Mouse (Mus musculus) neural tube, embryonic 10.5 days (tissue): Measurements from ENCODE around the gene Rasal2.

ENCODE experiments used
- DNase-seq: peaks from one replicate; pipeline ENCODE4 v3.0.0-alpha.2; 2017; ENCODE audit warnings: low spot score; ENCODE audit errors: extremely low spot score

The Rasal2 gene

DNA sequence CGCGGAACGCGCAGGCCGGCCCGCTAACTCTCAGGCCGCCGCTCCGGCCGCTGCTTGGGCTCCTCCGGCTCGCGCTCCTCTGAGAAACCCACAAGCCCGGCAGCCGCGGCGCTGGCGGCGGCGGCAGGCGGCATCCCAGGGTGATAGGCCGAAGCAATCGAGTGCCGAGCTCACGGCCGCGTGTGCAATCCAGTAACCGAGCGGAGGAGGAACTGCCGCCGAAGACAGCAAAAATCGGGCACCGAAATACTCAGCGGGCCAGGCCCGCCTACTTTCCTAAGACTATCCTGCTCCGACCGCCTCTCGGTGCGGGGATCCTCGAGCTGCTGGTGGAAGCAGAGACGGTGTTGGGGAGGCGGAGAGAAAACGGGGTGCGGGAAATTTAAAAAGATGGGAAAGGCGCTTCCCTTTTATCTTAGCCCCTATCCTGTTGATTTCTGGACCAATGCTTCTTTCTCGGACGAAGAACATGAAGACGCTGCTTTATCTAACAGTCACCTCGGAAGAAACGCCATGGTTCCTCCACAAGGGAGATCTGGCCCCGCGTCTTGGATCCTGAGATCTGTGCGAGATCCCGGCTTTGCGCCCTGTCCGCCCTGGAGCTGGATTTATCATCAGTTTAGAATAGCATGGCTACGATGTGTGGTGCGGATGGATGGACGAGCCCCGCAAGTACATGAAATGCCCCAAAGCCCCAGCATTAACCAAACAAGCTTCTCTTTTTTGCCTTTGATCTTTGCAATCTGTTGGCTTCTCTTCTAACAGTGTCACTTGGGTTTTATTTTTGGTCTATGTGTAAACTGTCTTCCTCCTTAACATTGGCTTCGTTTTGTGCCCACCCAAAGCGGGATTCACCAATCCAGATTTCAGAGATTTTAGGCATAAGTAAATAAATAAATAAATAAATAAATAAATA, at the start of gene Rasal2:
Gene Rasal2, minus strand, starts transcription at position 142 of the 916 bp plus-strand sequence.
- DNase-seq: peak; percentile 97

DNA sequence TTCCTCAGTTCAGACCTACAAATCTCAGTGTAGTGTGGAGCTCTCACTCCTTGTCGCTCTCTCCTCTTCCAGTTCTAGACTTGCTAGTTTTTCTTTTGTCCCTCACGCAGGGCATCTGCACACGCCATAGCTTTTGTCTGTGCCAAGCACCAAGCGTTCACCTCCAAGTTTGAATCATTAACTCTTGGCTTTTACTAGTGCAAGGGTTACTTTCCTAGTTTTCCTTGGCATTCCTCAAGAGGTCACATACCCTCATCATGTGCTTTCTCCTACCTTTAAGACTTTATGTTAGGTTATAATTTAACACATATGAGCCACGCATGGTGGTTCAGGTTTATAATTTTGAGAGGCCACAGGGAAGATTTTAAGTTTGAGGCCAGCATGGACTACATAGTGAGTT, 48.9 kb upstream of the Rasal2 start:
- DNase-seq: no peak

DNA sequence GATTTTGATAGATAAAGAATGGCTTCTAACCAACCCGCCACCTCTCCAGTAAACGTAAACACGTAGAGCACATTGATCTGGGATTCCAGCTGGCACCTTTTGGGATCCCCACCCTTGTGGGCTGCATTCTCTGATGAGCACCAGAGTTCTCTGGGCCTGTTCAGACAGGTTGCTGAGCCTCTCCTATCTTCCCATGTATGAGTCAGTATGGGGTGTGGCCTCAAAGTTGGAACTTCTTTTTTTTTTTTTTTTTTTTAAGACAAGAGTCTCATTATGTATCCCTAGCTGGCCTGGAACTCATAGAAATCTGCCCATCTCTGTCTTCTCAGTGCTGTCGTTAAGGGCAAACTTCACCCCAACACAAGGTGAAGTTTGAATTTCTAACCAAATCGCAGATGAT, 47.5 kb upstream of the Rasal2 start:
- no peak for DNase-seq

DNA sequence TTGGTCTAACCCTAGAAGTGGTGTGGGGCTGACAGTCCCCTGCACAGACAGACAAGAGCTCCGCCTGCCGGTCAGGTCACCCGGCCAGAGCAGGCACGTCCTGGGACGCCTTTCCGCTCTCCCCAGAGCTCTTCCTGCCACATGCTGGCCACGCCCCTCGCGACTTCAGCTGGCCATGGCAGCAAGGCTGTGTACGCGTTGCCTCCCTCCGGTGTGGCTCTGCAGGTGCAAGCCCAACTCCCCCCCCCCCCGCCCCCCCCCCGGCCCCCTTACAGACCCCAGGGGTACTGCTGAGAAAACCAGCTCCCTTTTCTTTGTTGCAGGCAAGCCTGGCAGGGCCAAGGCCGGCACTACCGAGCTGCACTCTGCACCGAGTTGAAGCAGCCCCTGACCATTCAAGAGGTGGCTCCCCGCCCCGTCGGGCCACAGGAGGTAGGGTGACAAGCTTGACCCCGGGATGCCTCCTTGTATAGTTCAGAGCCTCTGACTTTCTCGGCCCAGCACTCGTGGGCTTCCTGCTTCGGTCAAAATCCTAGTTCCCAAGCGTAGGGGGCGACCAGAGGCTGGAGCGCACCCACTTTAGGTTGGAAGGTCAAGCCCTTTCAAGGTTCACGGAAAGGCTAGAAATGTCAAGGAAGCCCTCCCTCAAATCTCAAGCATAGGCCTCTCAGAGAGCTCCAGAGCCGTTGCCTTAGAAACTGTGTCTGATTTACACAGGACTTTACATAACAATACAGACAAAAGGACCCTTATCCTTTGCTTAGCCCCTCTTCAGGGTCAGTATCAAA, 46.2 kb upstream of the Rasal2 start, which contains the start of gene Cryzl2:
Gene Cryzl2, plus strand, starts transcription at position 157 of the 788 bp plus-strand sequence.
- DNase-seq: peak; percentile 89

DNA sequence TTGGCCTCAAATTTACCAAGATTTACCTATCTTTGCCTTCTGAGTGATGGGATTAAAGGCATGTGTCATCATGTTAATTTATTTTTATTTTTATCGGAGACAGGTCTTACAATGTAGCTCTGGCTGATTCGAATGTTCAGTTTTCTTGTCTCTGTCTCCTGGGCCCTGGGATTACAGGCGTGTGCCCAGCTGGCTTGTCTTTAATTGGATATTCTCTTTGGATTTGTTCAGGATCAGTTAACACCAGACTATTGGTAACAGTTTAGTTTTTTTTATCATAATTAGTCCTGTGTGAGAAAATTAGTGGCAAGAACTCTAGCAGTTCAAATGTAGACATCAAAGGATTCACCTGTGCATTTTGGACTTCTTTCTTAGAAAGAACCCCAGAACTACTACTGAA, 45.4 kb upstream of the Rasal2 start:
- no peak for DNase-seq

DNA sequence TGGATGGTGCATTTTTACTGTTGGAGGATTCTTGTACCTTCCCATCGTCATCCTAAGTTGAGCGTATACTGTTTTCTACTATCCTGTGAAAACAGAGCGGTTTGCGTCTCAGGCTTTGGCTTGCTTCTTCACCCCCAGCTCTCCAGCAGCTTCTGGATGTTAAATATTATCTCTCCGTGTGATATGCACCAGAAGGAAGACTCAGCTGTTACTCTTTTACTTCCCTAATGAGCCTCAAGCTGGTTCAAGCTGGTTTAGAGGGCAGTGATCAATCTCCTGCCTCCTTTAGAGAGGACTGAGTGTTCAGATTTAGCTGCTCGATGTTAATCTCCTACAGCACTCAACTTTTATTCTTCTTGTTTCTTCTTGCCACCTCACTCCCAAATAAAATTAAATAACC, 42.5 kb upstream of the Rasal2 start:
- DNase-seq: no peak

DNA sequence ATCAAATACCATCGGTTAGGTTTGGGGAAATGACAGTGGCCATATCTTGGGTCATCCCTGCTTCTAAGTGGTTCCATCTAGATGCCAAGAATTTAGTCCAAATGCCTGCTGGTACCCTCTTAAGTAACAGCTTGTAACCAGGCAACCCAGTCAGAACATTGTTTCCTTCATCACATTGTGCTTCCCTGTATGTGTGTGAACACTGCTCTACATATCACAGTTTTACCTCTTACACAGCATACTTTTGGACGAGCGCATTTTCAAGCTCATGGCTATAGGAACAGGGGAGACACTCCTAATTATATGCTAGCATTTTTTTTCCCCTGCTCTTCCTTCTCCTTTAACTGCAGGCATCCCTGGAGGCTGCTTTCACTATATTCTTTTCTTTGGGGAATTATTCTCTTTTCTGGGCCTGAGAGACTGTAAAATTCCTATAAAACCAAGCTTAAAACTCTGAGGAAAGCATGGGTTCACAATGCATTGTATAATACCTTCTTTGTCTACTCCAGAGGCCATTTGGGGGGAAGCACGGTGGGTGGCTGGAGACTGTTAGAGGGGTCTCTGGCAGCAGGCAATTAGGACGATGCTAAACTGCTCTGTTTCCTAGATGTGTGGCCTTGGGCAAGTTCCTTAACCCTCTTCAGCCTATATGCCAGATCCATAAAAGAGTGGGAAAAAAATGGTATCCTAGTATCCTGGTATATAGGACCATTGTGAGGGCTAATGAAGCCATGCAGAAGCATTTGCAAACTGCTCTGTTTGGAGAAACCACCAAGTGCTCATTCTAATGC, 40.6 kb upstream of the Rasal2 start:
- no peak for DNase-seq

DNA sequence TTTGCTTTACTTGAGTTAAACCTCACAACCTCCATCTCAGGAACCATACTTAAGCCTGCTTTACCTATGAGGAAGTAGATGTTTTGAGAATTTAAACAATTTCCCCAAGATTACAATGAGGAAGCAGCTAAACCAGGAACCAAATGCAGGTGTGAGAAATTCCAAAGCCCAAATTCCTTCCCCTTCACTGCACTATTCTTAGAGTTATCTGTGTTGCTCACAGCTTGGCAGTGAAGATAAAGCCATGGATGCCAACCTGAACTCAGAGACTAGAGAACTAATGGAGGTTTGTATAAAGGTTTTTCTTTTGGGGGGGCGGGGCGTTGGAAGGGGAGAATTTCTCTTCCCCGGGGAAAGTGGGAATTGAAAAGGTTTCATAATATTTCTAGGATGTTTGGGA, 39.9 kb upstream of the Rasal2 start:
- DNase-seq: no peak

DNA sequence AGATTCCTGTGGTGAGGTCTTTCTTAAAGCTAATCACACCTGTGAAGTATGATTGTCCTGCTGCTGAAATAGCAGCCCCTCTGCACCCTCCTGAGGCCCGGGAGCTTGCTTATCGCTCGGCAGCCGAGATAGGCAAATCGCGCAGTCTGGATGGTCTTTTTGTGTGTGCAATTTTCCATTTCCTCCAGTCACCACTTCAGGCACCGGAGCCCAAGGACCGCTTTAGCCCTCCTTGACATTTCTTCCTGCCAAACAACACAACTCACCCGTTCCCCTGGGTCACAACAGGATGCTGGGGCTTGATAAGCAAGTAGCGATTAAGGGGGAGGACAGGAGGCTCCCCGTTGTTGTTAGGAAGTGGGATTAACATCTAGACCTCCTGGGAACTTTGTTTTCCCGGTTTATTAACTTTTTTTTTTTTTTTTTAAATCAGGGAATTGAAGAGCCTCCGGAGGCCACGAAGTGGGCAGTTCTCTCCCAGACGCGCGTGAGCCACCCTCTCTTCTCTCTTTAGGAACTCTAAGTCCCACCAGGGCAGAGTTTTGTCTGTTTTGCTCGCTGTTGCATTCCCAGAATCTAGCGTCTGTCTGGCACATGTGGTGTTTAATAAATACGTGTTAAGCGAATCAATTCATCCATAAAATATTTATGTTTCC, 37.7 kb upstream of the Rasal2 start:
- DNase-seq: no peak

DNA sequence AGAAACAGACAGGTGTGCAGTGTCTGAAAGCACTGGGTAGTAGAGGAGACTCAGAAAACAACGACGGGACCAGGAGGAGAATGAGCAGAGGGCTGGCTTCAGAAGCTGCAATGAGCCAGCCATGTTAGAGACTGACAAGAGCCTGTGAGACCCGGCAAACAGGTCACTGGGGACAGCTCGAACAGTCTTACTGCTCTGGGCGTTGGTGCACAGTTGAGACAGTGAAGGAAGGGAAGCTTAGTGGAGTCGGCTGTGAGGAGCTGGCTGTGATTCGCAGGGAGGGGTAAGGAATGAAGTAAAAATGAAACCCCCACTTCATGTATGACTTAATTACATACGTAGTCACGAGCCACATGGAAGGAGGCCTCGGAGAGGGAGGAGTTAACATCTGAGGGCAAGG, 37.1 kb upstream of the Rasal2 start:
- no peak for DNase-seq

DNA sequence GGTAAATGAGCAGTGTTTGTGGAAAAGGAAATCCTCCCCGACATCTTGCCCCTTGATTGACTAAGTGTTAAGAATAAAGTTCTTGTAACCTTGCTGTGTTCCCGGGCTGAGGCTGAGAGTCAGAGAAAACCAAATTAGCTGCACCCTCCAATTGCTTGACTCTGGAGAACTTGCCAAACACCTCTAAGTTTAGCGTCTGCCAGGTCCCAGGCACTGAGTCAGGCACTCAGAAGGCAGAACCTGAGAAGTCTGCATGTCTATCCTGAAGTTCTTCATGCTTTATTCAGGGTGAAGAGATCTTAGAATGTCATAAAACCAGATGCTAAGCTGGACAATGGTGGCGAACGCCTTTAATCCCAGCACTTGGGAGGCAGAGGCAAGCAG, 36.4 kb upstream of the Rasal2 start:
- DNase-seq: no peak

DNA sequence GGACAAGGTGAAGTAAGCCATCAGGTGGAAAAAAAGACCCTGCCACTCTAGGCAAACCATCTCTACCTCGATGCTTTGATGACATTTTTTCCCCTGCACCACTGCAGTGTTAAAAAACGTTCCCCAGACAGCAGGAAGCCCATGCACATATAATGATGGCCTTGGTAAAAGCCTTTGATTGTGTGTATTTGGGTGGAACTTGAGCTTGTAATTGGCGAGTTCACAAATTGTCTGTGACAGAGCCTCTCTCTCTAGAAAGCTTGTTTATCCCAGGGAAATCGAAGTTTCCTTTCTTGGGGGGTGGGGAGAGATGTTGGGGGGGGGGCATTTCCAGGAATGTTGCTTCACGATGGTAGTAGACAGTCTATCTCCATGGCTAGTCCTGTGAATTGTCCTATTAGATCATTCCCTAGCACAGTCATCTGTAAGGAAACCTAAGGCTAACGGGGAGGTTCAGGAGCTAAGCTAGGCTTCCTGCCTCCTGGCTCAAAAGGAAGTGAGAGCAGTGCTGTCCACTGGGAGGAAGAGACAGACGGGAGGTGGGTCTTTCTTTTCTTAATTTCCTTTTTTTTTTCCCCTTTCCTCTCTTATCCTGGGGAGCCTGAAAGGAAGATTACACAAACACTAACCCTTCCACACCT, 35.9 kb upstream of the Rasal2 start:
- no peak for DNase-seq

DNA sequence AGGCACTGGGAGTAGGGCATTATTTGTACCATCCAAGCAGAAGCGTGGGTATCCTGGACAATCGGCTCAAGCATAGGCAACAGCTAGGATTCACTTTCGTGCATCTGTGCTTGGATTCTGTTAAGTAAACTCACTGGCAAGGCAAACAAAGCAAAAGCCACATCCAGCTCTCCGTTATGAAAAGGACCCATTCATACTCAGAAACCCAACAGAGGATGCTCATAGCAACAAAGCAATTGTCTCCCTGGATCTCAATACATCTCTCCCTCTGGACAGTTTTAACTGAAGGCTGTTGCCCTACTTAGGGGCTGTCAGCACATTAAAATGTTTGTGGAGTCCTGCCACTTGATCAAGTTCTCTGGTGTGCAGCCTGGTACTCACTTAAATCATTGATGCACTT, 34.7 kb upstream of the Rasal2 start:
- DNase-seq: no peak

DNA sequence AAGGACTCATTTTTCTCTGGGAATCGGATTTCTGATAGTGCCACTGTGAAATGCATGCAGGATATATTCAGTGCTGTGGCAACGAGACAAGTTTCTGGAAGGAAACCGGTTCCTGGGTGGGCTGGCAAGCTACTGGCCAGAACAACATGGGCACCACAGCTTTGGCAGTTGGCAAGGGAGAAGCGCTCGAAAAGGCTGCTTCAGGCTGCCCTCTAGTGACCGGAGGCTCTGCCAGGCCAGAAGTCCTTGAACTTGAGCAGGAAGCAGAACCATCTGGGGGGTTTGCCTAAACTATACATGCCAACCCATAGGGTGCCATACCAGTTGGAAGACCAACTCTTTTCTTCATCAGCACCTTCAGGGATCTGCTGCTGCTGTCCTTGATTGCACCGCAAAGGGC, 33.9 kb upstream of the Rasal2 start:
- DNase-seq: no peak

DNA sequence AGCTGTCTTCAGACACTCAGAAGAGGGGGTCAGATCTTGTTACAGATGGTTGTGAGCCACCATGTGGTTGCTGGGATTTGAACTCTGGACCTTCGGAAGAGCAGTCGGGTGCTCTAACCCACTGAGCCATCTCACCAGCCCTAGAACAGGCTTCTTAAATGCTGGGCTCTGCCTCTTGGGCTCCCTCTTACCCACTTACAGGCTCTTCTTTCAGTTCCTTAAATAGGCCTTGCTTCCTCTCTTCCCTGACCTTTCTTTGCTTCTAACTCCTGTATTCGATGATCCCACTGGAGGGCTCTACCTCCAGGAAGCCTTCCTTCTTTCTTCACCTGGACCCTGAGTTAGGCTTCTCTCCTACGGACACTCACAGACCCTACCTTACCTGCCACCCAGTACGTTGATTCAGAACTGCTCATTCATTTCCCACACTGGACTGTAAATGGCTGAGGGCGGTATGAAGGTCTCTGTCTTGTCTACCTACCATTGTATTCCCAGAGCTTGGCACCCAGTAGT, 33.1 kb upstream of the Rasal2 start:
- no peak for DNase-seq

DNA sequence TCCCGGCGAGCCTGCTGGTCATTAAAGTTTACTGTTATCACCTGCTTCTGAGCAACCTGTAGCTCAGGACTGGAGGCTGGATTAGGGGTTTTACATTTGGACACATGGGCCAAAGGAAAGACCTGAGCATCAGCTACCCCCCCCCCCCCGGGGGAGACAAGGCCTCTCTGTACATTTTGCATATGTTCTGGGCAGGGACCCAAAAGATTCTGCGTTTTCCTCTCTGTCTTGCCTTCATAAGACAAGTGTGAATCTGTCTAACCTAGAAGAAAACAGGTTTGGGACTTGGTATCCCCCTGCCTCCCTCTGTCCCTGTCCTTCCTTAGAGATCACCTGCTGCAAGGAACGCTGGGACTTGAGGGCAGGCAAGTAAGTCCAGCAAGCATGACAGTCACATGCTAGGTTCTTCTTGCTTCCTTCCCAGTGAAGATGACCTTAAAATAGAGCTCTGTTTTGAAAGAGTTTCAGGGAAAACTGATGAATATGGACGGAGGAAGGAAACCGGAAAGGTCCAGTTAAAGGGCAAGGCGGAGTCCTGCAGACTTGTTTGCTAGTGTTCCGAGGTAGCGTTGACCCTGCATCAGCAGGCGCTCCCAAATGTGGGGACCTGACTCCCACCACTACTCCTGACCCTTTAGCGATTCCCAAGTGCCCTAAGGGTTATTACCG, 32.4 kb upstream of the Rasal2 start:
- no peak for DNase-seq

DNA sequence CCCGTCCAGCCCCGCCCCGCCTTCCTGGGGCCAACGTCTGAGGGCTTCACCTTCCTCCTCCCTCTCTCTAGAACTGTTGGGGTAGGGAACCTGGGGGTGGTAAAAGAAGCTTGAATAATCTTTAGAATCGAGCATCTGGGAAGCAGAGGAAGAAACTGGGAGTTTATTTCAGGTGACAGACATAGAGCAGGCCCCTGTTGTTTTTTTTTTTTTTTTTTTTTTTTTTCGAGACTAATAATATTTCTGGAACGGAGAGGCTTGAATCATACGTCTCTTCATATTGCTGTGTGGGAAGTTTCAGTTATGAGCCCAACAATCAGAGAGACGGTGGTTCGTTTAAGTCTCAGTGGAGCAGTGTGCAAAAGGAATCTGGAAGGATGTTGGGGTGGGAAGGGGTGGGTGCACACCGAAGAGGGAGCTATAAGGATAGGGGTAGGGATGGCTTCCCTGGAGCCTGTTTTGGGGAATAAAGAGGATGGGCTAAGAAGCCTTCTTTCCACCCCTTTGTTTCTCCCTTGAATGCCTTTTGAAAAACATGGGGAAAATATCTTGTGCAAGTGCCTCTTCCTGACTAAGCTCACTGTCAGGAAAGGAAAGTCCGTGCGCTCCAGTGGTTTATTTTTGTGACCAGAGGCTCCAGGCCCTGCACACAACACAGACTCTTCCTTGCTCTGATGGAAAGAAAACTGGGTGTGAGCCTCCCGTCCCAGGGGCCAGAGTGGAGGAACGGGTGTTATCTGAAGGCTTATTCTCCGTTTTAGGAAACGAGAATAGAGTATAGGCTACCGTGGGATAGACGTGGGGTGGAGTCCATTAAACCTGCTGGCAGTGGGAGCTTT, 31.5 kb upstream of the Rasal2 start:
- no peak for DNase-seq

DNA sequence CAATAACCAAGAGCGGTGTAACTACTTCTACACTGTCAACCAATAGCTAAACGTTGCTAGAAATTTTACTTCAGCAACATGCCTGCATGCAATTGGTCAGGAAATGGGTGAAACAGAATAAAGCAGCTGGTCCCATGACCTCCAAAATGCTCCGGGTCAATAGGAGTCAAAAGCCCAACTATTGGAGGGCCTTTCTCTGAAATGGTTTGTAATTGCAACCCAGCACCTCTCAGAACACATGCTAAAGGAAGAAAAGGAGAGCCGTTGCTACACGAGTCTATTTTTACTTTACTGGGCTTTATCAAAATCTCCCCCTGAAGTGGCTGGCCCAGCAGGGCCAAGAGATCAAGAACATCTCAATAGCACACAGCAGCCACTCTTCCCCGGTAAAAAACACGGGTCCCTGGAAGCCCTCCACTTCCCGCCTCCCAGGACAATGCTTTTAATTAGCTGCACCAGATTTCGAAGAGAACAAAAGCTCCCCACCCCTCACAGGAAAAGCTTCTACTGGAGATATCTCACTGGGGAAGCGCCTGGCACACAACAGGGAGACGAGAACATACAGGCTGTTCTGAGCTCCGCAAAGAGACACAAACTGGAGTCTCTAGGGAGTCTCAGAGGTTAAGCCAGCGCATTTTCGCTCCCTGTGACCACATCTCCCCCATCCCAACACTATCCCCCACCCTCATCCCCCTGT, 30.8 kb upstream of the Rasal2 start:
- DNase-seq: peak; percentile 49
